Mouse (Mus musculus) WW6 (cell line): ENCODE data around the gene Dennd1a.
A peak's percentile ranks its signal among the peaks of the same experiment; 100 is the strongest.
"Not testable (repeated sequence)": the region's sequence is repeated elsewhere in the genome, so short reads cannot be mapped to it uniquely, and the experiment has no call there.

Source experiments
- DNase-seq: peaks from one replicate; pipeline ENCODE4 v3.0.0-alpha.2; 2013; ENCODE audit warnings: low read depth, low spot score

The Dennd1a gene

DNA sequence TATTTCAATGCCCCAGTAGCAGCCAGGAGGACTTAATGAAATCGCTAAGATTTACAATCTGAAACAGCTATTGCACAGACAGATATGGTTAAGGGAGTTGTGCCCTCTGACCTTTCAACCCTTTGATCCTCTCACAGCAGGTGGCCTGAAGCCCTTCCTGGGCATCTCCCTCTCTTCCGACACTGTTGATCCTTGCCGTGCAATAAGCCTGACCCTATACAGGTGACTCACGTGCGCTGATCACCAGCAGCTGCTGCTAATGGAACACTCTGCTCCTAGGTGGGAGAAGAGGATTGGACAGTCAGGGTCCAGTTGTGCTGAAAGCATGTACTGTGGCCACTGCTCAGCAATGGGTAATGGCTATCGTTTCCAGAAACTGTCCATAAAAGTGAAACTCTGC, 314.6 kb downstream of the Dennd1a start:
- no peak for DNase-seq

DNA sequence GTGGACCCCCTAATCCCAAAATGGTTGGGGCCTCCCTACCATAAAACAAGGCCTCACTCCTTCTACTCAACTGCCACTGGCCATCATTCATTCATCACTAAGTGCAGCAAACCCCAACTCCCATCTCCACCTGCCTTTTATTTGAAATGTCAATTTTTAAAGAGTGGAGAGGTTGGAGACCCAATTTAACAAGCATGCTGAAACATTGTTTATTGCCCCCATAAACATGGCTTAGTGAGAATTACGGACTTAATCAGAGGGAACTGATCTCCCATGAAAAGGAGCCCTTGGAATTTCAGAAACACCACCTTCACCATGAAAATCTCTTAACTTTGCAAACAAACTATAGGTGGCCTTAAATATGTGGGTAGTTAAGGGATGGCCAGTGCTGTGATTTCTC, 315.5 kb downstream of the Dennd1a start:
- no peak for DNase-seq

DNA sequence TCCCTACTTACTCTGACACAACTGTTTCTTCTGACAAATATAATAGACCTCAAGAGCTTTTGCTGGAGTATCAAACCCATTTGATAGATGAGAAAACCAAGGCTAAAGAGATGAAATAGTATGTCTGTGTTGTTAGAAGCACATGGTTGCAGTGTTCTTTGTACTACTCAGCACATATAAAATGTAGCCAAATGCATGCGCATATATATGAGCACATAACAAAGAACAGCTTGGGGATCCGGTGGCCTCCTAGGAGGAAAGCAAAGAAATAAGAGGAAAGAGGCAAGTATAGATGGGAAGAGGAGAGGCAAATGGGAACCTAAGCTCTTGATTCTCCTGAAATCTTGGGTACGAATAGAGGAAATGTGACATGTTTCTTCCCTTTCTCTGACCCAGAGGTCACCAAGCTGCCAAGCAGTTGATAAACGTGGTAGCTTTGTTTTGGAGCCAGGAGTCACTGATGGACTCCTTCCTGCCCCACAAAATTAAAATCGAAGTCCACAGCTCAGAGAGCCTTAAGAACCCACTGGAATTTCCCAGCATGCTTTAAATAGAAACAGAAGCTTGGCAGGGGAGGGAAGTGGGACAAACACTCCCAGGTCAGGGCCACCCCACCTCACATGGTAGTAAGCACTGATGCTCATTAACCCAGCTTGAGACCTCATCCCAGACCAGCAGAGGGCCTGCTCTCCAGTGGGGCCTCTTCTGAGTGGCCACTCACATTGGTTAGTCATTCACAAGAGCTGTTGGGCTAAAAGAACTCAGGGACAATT, 317.3 kb downstream of the Dennd1a start:
- DNase-seq, result no peak

DNA sequence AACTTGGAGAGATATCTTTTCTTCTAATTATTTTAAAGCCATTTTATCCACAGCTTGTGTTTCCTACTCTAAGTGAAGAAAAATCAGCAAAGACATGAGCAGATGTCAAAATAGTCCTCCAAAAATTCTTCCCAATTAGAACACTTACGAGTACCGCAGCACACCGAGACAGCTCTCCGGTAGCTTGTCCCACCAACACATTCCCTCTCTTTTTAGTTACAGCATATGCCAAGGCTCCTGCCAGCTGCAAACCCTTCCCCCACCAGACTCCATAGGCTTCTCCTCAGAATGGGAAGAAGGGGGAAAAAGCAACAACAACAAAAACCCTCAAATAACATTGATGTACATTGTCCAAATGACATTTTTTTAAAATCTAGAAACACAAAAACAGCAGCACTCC, 322.7 kb downstream of the Dennd1a start:
- no peak for DNase-seq

DNA sequence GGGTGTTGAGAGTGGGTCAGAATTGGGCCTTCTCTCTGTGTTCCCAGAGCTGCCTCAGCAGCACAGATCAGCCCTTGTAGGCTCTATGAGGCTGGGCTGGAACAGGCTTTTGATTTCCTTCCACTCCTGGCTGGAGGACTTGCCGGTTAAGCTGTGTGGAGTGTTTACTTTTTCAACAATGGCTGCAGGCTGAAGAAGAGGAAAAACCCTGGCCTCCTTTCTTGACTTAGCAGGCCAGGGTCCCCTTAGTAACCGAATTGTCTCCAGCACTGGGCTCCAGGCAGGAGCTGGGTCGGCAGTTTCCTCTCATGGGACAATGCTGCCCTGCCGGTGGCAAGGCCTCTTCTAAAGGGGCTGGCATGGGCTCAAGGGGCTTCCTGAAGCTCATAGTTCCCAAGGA, 323.8 kb downstream of the Dennd1a start:
- DNase-seq, result no peak

DNA sequence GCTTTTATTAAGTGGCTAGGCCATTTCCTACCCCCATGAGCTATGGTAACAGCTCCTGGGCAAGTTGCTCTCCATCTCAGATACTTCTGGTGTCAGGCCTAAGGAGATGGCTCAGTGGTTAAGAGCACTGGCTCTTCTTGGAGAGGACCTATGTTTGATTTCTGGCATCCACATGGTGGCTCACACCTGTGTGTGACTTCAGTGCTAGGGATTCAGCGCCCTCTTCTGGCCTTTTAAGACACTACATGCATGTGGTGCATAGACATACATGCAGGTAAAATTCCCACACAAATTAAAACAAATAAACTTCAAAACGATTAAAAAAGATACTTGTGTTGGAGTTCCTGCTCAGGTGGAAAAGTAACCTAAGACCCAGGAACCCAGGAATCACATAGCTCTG, 338.8 kb downstream of the Dennd1a start:
- DNase-seq, result peak; percentile 14

DNA sequence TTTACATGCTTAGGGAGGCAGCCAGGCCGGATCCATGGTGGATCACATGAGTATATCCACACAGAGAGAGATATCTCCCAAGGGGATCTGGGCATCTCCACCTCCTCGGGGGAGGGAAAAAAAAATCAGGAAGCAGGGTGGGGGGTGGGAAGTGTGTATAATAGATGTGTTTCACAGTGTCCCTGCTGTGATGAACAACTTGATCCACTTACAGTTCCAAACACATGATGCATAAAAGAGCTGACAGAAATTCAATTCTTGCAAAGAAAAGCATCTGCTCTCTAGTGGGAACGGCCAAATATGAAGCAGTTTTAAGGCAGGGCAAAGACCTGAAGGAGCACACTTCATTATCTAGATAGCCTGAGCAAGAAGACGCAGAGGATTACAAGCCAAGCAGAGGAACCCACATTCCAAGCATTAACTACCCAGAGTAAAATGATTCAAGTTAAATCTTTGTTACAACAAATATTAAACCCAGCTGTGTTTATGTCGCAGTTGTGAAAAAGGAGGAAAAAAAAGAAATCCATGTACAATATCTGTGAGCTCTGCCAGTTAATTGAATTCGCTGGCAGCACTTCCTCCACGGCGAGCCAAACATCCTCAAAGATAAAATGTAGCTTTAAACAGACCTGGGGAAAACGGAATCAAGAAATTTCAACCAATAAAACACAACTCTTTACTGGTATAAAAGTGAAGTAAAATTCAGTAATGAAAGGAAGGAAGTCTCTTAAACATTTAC, 341.4 kb downstream of the Dennd1a start:
- DNase-seq, result no peak

DNA sequence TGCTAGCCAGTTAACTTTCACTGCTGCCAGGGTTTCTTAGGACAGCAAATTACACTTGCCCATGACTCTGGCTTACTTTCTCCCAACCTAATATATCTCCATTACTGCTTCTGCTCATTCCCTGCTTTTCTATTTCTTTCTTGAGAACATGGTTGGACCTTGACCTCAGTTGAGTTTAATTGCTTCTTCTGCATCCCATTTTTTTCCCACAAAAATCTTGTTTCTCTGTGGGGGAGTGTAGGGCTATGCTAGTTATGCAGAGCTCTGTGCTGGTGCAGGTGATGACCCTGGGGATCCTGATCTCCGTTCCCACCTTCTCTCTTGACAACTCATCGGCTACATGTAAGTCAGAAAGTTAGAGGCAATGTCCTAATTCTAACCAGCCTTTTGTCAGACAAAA, 344.3 kb downstream of the Dennd1a start:
- DNase-seq, result no peak

DNA sequence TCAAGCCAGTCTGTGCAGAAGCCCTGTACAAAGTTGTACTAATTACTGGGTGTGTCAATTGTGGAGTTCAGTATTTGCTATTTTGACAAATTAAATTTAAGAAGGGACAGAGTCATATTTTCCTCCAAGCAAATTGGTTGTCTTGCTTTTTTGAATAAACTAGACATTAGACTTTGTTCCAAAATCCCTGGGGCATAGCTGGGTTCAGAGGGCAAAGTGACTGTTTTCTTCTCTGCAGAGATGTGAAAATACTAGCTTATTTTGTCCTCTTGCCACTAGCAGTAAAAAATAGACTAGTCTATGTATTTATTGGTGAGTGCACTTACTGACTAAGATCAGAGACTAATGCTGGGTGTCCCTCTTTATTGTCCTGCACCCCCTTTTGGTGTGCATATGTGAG, 345.4 kb downstream of the Dennd1a start:
- no peak for DNase-seq

DNA sequence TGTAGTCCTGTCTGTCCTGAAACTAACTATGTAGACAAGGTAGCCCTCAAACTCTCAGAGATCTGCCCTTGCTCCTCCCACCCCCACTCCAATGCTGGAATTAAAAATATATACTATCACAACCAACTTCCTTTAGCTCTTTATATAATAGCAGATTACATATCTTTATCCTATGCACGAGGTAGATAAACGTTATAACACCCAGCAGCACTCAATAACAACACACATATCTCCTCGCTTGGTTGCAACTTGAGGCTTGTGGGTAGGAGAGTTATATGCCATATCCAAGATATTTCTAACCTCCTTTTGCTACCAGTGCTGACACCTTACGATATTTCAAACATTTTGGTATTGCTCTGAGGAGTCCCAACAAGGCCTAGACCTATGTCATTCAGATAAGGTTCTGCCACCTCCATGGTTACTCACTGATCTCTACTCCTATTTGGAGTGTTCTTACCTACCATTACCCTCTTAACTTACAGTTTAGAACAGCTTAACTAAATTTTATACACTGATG, 346.3 kb downstream of the Dennd1a start:
- no peak for DNase-seq

DNA sequence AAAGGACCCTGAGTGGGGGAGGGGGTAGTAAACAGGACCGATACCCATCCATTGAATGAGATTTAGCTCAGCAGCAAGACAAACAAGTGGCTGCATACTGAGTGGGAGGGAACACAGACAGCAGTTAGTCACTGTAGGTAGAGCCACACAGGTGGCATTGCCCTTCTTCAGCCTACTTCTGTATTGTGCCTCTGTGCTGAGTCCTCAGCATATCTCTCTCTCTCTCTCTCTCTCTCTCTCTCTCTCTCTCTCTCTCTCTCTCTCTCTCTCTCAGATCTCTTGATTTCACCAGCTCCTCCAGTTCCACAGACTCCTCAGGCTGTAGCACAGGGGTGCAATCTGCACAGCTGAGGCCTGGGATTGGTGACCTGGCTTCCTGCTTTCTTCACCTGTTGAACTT, 347.2 kb downstream of the Dennd1a start:
- DNase-seq, result no peak

DNA sequence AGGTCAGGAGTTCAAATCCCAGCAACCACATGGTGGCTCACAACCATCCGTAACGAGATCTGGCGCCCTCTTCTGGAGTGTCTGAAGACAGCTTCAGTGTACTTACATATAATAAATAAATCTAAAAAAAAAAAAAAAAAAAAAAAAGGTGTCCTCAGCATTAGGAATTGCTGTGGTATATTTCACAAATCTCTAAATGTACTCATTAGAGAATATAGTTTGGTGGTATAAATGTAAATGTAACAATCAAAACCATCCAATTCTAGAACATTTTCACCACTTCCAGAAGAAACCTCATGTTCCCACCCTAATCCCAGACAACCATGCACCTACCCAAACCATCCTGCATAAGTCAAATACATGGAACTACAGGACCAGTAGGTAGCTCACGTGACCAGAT, 350.3 kb downstream of the Dennd1a start:
- not testable (repeated sequence) for DNase-seq

DNA sequence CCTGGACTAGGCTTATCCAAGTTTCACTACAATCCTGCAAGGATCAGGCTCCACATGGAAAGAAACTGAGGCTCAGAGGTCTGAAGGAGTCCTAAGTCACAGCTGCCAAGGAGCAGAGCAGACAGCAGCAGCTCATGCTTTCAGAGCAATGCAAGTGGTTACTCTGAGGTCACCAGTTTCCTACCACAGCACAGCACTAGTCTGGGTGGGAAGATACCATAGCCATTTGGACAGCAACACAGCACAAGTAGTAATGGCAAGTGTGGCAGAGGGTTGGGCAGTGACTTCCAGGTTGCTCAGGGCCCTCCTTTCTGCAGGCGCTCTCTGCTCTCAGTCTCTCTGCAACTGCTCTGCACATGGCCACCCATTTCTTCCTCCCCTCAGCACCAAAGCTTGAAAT, 354.9 kb downstream of the Dennd1a start:
- no peak for DNase-seq

DNA sequence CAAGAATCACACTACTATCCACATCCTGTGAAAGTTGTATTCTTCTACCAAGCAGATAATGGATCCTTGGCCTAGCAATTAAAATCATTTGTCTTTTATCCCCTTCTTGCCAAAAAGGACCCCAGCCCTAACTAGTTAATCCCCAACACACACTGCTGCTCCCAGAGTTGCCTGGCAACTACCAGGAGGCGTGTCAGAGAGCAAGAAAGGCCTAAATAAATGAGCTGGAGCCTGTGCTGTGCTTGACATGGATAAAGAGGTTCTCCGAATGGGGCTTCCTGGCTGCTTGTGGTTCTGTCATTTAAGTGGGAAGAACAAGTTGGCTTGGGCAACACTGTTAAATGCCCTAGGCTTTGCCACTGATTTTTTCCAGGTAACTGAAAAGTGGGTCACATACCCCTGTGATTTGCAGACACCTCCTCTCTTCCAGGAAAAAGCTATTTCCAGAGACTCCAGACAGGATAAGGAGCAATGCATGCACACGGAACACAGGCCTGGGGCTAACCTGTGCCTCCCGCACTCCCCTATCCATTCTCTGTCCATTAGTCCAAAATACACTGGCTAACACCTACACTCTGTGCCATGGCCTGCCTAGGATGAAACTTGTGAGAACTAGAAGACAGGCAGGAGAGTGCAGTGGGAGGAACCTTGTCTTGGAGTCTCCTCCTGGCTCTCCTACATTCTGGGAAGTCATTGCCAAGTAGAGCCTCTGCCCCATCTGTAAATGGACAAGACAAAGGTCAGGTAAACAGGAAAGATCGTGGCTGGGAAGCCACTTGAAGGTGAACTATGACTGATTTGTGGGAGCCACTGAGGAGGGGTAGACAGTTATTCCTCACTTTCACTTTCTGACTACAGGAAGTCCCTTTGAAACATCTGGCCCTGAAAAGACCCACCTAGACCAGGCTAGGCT, 355.9 kb downstream of the Dennd1a start:
- DNase-seq, result no peak

DNA sequence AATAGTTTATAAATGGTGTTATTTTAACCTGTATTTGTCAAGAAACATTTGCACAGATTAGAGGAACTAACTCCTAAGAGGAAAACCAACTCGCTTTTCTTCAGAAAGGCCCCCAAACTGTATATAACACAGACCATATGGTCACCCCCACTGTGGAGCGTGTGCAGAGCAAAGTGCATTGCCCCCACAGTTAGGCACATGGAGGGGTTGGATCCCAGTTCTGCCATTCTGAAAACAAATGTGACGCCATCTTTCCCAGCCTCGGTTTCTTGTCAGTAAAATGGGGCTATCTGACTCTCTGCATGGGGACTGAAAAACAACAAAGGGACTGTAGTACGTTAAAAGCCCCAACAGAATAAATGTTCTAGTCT, 361.1 kb downstream of the Dennd1a start:
- DNase-seq, result no peak

DNA sequence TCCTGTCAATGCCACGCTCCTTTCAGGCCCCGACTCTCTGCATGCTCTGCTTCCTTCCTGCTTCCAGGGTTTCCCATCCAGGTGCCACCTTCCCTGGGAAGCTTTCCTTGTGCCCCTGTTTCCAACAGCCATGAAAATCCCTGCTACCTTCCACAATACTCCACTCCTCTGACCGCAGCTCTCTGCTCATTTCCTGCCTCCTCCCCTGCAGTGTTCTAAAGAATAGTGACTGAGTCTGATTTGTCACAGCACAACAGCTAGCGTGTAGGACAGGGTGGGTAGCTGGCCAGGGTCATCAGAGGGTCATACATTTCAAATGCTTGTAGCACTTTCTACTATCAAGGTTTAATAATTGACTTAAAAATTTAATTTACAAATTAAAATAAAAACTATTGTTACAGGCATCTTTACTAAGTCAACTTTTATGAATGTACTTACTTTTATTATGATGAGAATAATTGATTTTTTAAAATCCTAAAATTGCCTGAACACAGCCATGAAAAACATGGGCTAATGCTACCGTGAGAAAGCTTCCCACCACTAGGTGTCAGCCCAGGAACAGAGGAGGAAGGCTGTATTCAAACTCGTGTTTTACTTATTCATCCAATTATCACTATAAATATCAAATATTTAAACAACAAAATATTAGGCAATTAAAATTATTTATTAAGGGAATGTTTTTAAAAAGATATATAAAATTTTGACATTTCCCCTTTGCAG, 361.6 kb downstream of the Dennd1a start:
- no peak for DNase-seq

DNA sequence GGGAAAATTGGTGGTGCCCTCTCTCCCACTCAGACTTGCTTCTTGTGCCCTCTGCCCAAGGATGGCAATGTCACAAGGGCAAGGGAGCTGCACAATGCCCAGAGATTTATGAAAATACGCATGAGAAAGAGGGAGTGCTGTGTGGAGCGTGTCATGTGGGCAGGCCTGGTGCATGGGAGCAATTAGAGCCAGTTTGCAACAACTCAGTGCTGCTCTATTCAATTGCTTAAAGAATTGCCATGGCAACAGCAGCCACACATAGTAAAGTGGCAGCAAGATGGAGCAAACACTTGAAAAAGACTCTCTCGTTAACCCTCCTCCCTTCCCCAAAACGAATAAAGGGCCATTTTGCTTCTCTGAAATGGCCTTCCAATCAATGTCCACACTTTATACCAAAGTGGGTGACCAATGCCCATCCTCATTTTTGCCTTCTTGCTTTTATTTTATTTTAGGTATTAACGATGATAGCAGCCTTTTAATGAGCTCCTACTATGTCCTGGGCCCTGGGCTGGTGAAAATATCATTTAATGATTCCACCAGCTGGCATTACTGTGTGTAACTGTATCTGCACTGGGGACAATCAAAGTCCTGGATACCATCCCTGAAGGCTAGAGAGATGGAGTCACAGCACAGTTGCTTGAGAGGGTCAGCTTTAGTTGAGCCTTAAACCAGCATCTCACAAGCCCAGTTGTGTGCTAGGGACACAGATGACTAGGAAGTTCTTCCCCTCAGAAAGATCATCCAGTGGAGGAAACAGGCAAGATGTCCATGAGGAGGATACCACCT, 378.3 kb downstream of the Dennd1a start:
- no peak for DNase-seq

DNA sequence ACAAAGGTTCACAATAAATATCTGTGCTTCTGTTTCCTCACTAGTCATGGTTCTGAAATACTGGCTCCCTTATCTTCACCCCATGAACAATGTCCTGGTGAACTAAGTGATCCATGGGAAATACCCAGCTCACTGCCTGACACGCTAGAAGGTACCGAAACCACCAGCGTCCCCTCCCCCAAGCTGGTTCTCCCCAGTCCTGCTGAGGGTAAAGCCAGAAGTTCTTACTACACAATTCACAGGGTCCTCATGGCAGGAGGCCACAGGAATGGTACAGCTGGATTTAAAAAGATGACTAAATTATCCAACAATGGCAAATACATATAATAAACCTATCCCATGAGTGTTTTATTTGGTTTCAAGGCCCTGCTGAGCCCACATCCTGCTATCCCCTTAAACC, 378.9 kb downstream of the Dennd1a start:
- no peak for DNase-seq

DNA sequence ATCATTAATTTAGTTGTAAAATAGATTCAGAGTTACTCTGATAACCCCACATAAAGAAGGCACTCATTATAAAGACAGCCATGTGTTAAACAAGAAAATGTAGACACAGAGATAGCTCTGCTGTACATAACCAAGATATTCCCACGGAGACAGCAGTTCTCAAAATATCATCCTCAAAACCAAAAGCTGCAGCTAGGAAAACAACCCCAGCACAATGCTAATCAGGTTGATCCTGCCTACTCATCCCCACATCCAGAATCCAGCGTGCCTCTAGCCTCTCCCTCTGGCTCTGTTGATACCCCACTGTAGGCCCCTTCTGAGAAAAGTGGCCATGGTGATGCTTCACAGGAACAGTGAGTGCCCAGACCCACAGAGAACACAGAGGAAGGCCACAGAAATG, 380.9 kb downstream of the Dennd1a start:
- no peak for DNase-seq

DNA sequence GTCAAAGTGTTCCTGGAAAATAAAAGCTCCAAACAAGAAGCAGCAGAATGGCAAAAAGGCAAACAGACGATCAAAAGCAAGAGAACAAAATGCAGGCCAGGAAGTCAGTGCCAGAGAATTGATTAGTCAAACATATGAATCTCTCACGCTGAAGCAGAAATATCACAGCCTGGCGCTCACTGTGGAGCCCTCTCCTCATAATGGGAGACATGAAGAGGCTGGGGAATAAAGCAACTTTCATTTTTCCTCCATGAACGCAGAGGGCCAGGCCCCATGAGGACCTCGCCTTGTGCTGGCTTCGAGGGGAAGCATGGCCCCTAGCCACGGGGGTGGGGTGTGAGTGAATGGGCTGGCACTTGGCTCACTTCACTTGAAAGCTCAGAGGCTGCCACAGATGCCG, 383.9 kb downstream of the Dennd1a start:
- no peak for DNase-seq

DNA sequence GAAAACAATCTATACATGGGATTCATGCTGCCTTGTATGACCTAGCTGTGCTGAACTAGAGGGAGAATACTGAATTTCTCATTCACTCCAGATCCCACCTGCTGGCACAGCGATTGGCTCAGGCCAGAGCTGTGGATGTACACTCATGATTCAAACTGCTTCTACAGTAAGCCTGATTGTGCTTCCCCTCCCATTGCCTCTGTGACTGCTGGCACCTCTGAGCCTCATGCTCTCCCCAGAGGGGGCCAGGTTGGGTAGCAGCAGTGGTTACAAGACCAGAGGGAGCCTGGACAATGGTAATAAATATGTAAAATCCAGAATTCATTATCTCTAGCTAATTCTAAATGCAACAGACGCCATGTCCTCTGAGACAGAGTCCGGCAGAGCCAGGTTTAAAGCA, 404.0 kb downstream of the Dennd1a start:
- no peak for DNase-seq
